Mouse (Mus musculus) heart, adult 2 months (tissue): ENCODE measurements at regions not wholly inside any gene's neighbourhood (a gene's known extent, or its start where the extent isn't known, plus 50 kb on each side); places are given as distances from the start of the nearest gene placed in this dataset.
A peak's percentile ranks its signal among the peaks of the same experiment; 100 is the strongest.
"Not testable (repeated sequence)": the region's sequence is repeated elsewhere in the genome, so short reads cannot be mapped to it uniquely, and the experiment has no call there.

Source experiments
- DNase-seq, 2 experiments: peaks; one replicate each; pipeline ENCODE4 v3.0.0; 2021
- H3K27ac ChIP-seq: fragments of 200-600 bp; 2 replicates; pipeline ENCODE4 v1.8.1; 2022
- H3K27me3 ChIP-seq: fragments of 200-500 bp; 2 replicates; pipeline ENCODE4 v1.6.1; 2012; ENCODE audit warnings: mild to moderate bottlenecking, low read length, inconsistent platforms, mixed read lengths; ENCODE audit not compliant: control insufficient read depth, insufficient read depth
- H3K36me3 ChIP-seq: fragments of 200-500 bp; 2 replicates; pipeline ENCODE4 v1.6.1; 2012; ENCODE audit warnings: low read length, inconsistent platforms; ENCODE audit not compliant: control insufficient read depth, insufficient read depth
- H3K4me1 ChIP-seq: fragments of 200-500 bp; 2 replicates; pipeline ENCODE4 v1.6.1; 2011; ENCODE audit warnings: low read length; ENCODE audit not compliant: control insufficient read depth, insufficient read depth
- H3K4me3 ChIP-seq: fragments of 200-600 bp; 2 replicates; pipeline ENCODE4 v1.8.1; 2022
- H3K79me2 ChIP-seq: fragments of 200-500 bp; replicated peaks from 2 replicates; pipeline ENCODE4 v1.6.1; 2012; ENCODE audit warnings: mild to moderate bottlenecking, inconsistent platforms, low read length, moderate library complexity, mixed read lengths; ENCODE audit not compliant: control insufficient read depth, insufficient read depth
- H3K9ac ChIP-seq: fragments of 200-500 bp; 2 replicates; pipeline ENCODE4 v1.6.1; 2012; ENCODE audit warnings: low read depth, mild to moderate bottlenecking, control low read depth, inconsistent platforms, low read length, mixed read lengths
- CTCF ChIP-seq: fragments of 200-600 bp; IDR thresholded peaks from 2 replicates; pipeline ENCODE4 v1.8.1; 2022; ENCODE audit warnings: antibody characterized with exemption, mild to moderate bottlenecking, moderate library complexity
- EP300 ChIP-seq: fragments of 200-500 bp; IDR thresholded peaks from 2 replicates; pipeline ENCODE4 v1.6.1; 2011; ENCODE audit warnings: low read depth, low read length, control low read depth; ENCODE audit not compliant: insufficient read depth
- POLR2A ChIP-seq: fragments of 200-500 bp; IDR thresholded peaks from 2 replicates; pipeline ENCODE4 v1.6.1; 2011; ENCODE audit warnings: mild to moderate bottlenecking, low read depth, low read length, control low read depth; ENCODE audit not compliant: insufficient read depth
- WGBS: fragments of 180-500 bp; shearing (Covaris S2); methylation state at CpG from one replicate; pipeline ENCODE4 v1.1.7; 2018; 5-methylcytosine and 5-hydroxymethylcytosine counted together
- intact Hi-C: fragments of 180-260 bp; cut with DNase I; formaldehyde crosslinking; loops from one replicate; pipeline ENCODE4 v1.15.1; 2025

- intact Hi-C loops = no loop called here
- no peak for DNase-seq
- H3K4me3 ChIP-seq = no peak overlapping the region
- H3K36me3 ChIP-seq = no peaks in the 10 kb centered on the region
- H3K9ac ChIP-seq = no peak overlapping the region
- no peaks in the 10 kb centered on the region for H3K27me3 ChIP-seq
- H3K79me2 ChIP-seq = no peaks in the 10 kb centered on the region
- no peaks in the 10 kb centered on the region for H3K4me1 ChIP-seq
- TF ChIP-seq EP300 (no peak), CTCF (no peak), POLR2A (no peak)
- WGBS = 6% methylated on average over 1 of the region's 1 CpGs
- H3K27ac ChIP-seq = no peak overlapping the region
Measured at GRCm38 (mm10) chr16:23701156-23701555, 180.5 kb upstream of the Masp1 start.

DNA sequence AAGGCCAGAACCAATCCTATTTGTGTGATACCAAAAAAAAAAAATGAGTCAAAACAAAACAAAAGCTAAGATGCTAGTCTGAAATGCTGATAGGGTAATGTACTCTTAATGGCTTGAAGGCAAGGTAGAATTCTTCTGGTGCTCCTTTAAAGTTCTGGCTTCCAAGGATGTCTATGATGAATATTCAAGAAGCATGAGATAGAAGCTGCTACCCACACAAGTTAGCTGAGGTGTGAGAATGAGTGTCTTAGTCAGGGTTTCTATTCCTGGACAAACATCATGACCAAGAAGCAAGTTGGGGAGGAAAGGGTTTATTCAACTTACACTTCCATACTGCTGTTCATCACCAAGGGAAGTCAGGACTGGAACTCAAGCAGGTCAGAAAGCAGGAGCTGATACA, 173.6 kb upstream of the Masp1 start:
- not testable (repeated sequence) for DNase-seq

GRCm38 (mm10) chr16:23690061-23690460, 169.4 kb upstream of the Masp1 start:
- Histone ChIP-seq H3K4me1 (no peaks in the 10 kb centered on the region), H3K36me3 (no peaks in the 10 kb centered on the region), H3K9ac (no peak overlapping the region), H3K27ac (no peak overlapping the region), H3K4me3 (no peak overlapping the region), H3K27me3 (no peaks in the 10 kb centered on the region), H3K79me2 (no peaks in the 10 kb centered on the region)
- no peak for DNase-seq
- TF ChIP-seq POLR2A (no peak), EP300 (no peak), CTCF (no peak)
- intact Hi-C loops = no loop called here
- 99% methylated on average over 2 of the region's 2 CpGs for WGBS

More for the DNA sequence above, 173.6 kb upstream of the Masp1 start:
- H3K79me2 ChIP-seq, H3K9ac ChIP-seq, H3K27ac ChIP-seq, H3K4me3 ChIP-seq, H3K36me3 ChIP-seq, H3K27me3 ChIP-seq, intact Hi-C loops, H3K4me1 ChIP-seq: not testable (repeated sequence)

DNA sequence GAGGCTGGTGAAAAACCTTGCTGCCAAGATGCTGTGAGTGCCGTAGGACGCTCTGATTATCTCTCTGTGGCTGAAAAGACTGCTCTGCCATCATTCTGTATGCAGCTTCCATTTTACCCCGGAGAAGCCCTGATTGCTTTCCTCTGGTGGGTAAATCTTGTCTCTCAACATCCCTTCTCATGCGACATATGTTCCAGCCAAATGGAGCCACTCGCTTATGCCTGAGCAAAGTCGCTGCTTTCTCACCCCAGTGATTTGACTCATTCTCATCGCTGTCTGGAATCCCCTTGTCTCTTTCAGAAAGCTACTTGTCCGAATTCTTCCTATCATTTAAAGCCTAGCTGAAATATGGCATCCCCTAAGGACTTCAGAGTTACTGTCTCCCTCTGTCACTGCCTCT, 166.2 kb upstream of the Masp1 start:
- no peaks in the 10 kb centered on the region for H3K27me3 ChIP-seq
- no peak overlapping the region for H3K9ac ChIP-seq
- TF ChIP-seq POLR2A (no peak), CTCF (no peak), EP300 (no peak)
- no peak overlapping the region for H3K27ac ChIP-seq
- H3K79me2 ChIP-seq = no peaks in the 10 kb centered on the region
- no peaks in the 10 kb centered on the region for H3K4me1 ChIP-seq
- WGBS = 74% methylated on average over 8 of the region's 8 CpGs
- no peak for DNase-seq
- no peaks in the 10 kb centered on the region for H3K36me3 ChIP-seq
- H3K4me3 ChIP-seq = no peak overlapping the region
- intact Hi-C loops = no loop called here

DNA sequence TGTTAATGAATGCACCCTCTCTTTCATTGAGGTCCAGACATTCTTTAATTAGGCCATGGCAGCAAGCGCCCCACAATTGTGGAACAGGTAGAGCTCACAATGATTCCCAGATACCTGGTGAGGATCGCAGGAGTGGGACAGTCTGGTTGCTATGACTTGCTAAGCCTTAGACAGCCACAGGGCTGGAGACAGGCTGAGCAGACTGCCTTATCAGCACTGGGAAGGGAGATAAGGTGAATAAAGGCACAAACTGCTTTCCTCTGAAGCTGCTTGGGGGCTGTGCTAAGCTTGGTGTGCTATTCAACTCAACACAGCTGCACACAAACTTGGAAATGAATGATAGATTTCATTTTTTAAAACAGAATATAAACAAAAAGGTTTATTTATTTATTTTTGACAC, 159.8 kb upstream of the Masp1 start:
- no peak overlapping the region for H3K4me3 ChIP-seq
- TF ChIP-seq CTCF (no peak), EP300 (no peak)
- no peaks in the 10 kb centered on the region for H3K36me3 ChIP-seq
- no peak for DNase-seq
- no peak overlapping the region for H3K9ac ChIP-seq
- no peaks in the 10 kb centered on the region for H3K79me2 ChIP-seq
- intact Hi-C loops = no loop called here
- no peaks in the 10 kb centered on the region for H3K27me3 ChIP-seq
- H3K27ac ChIP-seq = no peak overlapping the region
- WGBS = 28% methylated on average over 2 of the region's 2 CpGs
- H3K4me1 ChIP-seq = no peaks in the 10 kb centered on the region

GRCm38 (mm10) chr16:23672375-23672774, 151.8 kb upstream of the Masp1 start:
- no peak for TF ChIP-seq EP300
- TF ChIP-seq POLR2A = no peak
- TF ChIP-seq CTCF = no peak
- Histone ChIP-seq H3K36me3 (no peaks in the 10 kb centered on the region), H3K27me3 (no peaks in the 10 kb centered on the region), H3K4me3 (no peak overlapping the region), H3K4me1 (no peaks in the 10 kb centered on the region), H3K9ac (no peak overlapping the region), H3K27ac (no peak overlapping the region), H3K79me2 (no peaks in the 10 kb centered on the region)
- WGBS = 79% methylated on average over 6 of the region's 6 CpGs
- intact Hi-C loops = no loop called here
- DNase-seq = no peak

DNA sequence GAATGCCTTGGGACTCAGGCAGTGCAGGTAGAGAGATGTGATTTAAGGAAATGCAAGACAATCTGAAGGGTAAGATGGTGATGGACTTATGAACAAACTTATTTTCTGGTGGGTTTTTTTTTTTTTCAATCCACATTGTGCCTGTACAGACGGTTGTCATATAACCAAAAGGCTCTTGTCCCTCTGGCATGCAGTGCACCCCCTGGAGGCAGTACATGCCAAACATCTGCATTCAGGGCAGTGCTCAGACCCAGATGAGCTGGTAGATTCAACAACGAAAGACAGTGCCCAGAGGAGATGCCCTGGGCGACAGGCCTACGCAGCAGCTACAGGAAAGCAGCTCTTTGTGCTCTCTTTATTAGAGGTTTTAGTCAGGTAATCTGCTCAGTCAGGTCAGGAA, 149.5 kb upstream of the Masp1 start:
- H3K4me1 ChIP-seq = no peaks in the 10 kb centered on the region
- no peak for TF ChIP-seq POLR2A
- TF ChIP-seq CTCF = peak; percentile 16; the same call in 1 of the 2 replicates
- no peak for TF ChIP-seq EP300
- no peak overlapping the region for H3K27ac ChIP-seq
- H3K4me3 ChIP-seq = no peak overlapping the region
- H3K9ac ChIP-seq = no peak overlapping the region
- no peaks in the 10 kb centered on the region for H3K36me3 ChIP-seq
- DNase-seq = no peak
- intact Hi-C loops = no loop called here
- no peaks in the 10 kb centered on the region for H3K79me2 ChIP-seq
- WGBS = 73% methylated on average over 4 of the region's 4 CpGs
- no peaks in the 10 kb centered on the region for H3K27me3 ChIP-seq
